Mouse (Mus musculus): ENCODE measurements around the gene Olfr66. TPM values are rescaled to one million over a fixed set of nuclear protein-coding genes. Genes with fewer than 3 reads are reported as not detected.

Gene Olfr66
- polyA plus RNA-seq, 1 experiment, result not detected

- TF ChIP-seq POLR2A (IDR thresholded peaks at IDR 0.05; ENCODE audit: borderline replicate concordance, low read depth, low read length) (no peak), CTCF (IDR thresholded peaks at IDR 0.05; ENCODE audit: low read depth, low read length) (no peak)
- Histone ChIP-seq H3K4me1 (ENCODE audit: control insufficient read depth, insufficient read depth, low read length) (no peaks in the 10 kb centered on the region), H3K4me3 (ENCODE audit: insufficient read depth, low read length) (no peak overlapping the region), H3K27ac (ENCODE audit: insufficient read depth, low read depth, low read length) (no peak overlapping the region)
Observed at GRCm38 (mm10) chr7:103873064-103873463, 13.0 kb downstream of the Olfr66 start.

GRCm38 (mm10) chr7:103870667-103871066, 15.4 kb downstream of the Olfr66 start:
- Histone ChIP-seq H3K4me1 (ENCODE audit: control insufficient read depth, insufficient read depth, low read length) (no peaks in the 10 kb centered on the region), H3K4me3 (ENCODE audit: insufficient read depth, low read length) (no peak overlapping the region), H3K27ac (ENCODE audit: insufficient read depth, low read depth, low read length) (no peak overlapping the region)
- no peak for TF ChIP-seq POLR2A (IDR thresholded peaks at IDR 0.05; ENCODE audit: borderline replicate concordance, low read depth, low read length)
- no peak for TF ChIP-seq CTCF (IDR thresholded peaks at IDR 0.05; ENCODE audit: low read depth, low read length)

- H3K27ac ChIP-seq (ENCODE audit: insufficient read depth, low read depth, low read length), result no peak overlapping the region
- TF ChIP-seq POLR2A (IDR thresholded peaks at IDR 0.05; ENCODE audit: borderline replicate concordance, low read depth, low read length) (no peak), CTCF (IDR thresholded peaks at IDR 0.05; ENCODE audit: low read depth, low read length) (no peak)
- peaks cover 4% of the 10 kb centered on the region; the same call in 1 of the 2 replicates for H3K4me1 ChIP-seq (ENCODE audit: control insufficient read depth, insufficient read depth, low read length)
- H3K4me3 ChIP-seq (ENCODE audit: insufficient read depth, low read length), result no peak overlapping the region
Observed at GRCm38 (mm10) chr7:103865716-103866115, 20.3 kb downstream of the Olfr66 start.

- H3K4me1 ChIP-seq (ENCODE audit: control insufficient read depth, insufficient read depth, low read length), result peaks cover 4% of the 10 kb centered on the region; the same call in 1 of the 2 replicates
- TF ChIP-seq POLR2A (IDR thresholded peaks at IDR 0.05; ENCODE audit: borderline replicate concordance, low read depth, low read length), result no peak
- TF ChIP-seq CTCF (IDR thresholded peaks at IDR 0.05; ENCODE audit: low read depth, low read length), result no peak
- no peak overlapping the region for H3K27ac ChIP-seq (ENCODE audit: insufficient read depth, low read depth, low read length)
- H3K4me3 ChIP-seq (ENCODE audit: insufficient read depth, low read length), result no peak overlapping the region
Observed at GRCm38 (mm10) chr7:103861531-103861930, 24.5 kb downstream of the Olfr66 start.

GRCm38 (mm10) chr7:103860855-103861254, 25.2 kb downstream of the Olfr66 start:
- no peak overlapping the region for H3K27ac ChIP-seq (ENCODE audit: insufficient read depth, low read depth, low read length)
- no peak overlapping the region for H3K4me3 ChIP-seq (ENCODE audit: insufficient read depth, low read length)
- TF ChIP-seq POLR2A (IDR thresholded peaks at IDR 0.05; ENCODE audit: borderline replicate concordance, low read depth, low read length) (no peak), CTCF (IDR thresholded peaks at IDR 0.05; ENCODE audit: low read depth, low read length) (no peak)
- peaks cover 4% of the 10 kb centered on the region; the same call in 1 of the 2 replicates for H3K4me1 ChIP-seq (ENCODE audit: control insufficient read depth, insufficient read depth, low read length)

GRCm38 (mm10) chr7:103859076-103859475, 27.0 kb downstream of the Olfr66 start:
- TF ChIP-seq POLR2A (IDR thresholded peaks at IDR 0.05; ENCODE audit: borderline replicate concordance, low read depth, low read length), result no peak
- TF ChIP-seq CTCF (IDR thresholded peaks at IDR 0.05; ENCODE audit: low read depth, low read length), result no peak
- H3K27ac ChIP-seq (ENCODE audit: insufficient read depth, low read depth, low read length), result no peak overlapping the region
- H3K4me1 ChIP-seq (ENCODE audit: control insufficient read depth, insufficient read depth, low read length), result peaks cover 4% of the 10 kb centered on the region; the same call in 1 of the 2 replicates
- no peak overlapping the region for H3K4me3 ChIP-seq (ENCODE audit: insufficient read depth, low read length)

- no peak overlapping the region for H3K27ac ChIP-seq (ENCODE audit: insufficient read depth, low read depth, low read length)
- H3K4me3 ChIP-seq (ENCODE audit: insufficient read depth, low read length), result no peak overlapping the region
Observed at GRCm38 (mm10) chr7:103854669-103855068, 31.4 kb downstream of the Olfr66 start.

GRCm38 (mm10) chr7:103853090-103853489, 33.0 kb downstream of the Olfr66 start, which contains the start of gene Hbb-y:
Hbb-y (minus strand) TSS chr7:103853216.
- Histone ChIP-seq H3K27ac (ENCODE audit: insufficient read depth, low read depth, low read length) (no peak within 1 kb of the TSS), H3K4me3 (ENCODE audit: insufficient read depth, low read length) (no peak within 1 kb of the TSS), H3K4me1 (ENCODE audit: control insufficient read depth, insufficient read depth, low read length) (no peaks in the 10 kb centered on the region)
- no peak for TF ChIP-seq POLR2A (IDR thresholded peaks at IDR 0.05; ENCODE audit: borderline replicate concordance, low read depth, low read length)
- no peak for TF ChIP-seq CTCF (IDR thresholded peaks at IDR 0.05; ENCODE audit: low read depth, low read length)

More at GRCm38 (mm10) chr7:103854669-103855068, 31.4 kb downstream of the Olfr66 start:
- H3K4me1 ChIP-seq (ENCODE audit: control insufficient read depth, insufficient read depth, low read length), result no peaks in the 10 kb centered on the region
- TF ChIP-seq CTCF (IDR thresholded peaks at IDR 0.05; ENCODE audit: low read depth, low read length) (no peak), POLR2A (IDR thresholded peaks at IDR 0.05; ENCODE audit: borderline replicate concordance, low read depth, low read length) (no peak)

GRCm38 (mm10) chr7:103844525-103845325, 41.3 kb downstream of the Olfr66 start:
- Histone ChIP-seq H3K4me3 (ENCODE audit: insufficient read depth, low read length) (no peak overlapping the region), H3K4me1 (ENCODE audit: control insufficient read depth, insufficient read depth, low read length) (no peaks in the 10 kb centered on the region), H3K27ac (ENCODE audit: insufficient read depth, low read depth, low read length) (no peak overlapping the region)
- no peak for TF ChIP-seq CTCF (IDR thresholded peaks at IDR 0.05; ENCODE audit: low read depth, low read length)
- TF ChIP-seq POLR2A (IDR thresholded peaks at IDR 0.05; ENCODE audit: borderline replicate concordance, low read depth, low read length), result no peak

GRCm38 (mm10) chr7:103843034-103843433, 43.0 kb downstream of the Olfr66 start, which contains the start of gene Hbb-bh1:
Hbb-bh1 (minus strand) TSS chr7:103843164.
- no peak within 1 kb of the TSS for H3K27ac ChIP-seq (ENCODE audit: insufficient read depth, low read depth, low read length)
- no peak within 1 kb of the TSS for H3K4me3 ChIP-seq (ENCODE audit: insufficient read depth, low read length)
- no peaks in the 10 kb centered on the region for H3K4me1 ChIP-seq (ENCODE audit: control insufficient read depth, insufficient read depth, low read length)
- TF ChIP-seq POLR2A (IDR thresholded peaks at IDR 0.05; ENCODE audit: borderline replicate concordance, low read depth, low read length) (no peak), CTCF (IDR thresholded peaks at IDR 0.05; ENCODE audit: low read depth, low read length) (no peak)
